Mouse (Mus musculus): ENCODE data around the gene Vmn1r212.

DNA sequence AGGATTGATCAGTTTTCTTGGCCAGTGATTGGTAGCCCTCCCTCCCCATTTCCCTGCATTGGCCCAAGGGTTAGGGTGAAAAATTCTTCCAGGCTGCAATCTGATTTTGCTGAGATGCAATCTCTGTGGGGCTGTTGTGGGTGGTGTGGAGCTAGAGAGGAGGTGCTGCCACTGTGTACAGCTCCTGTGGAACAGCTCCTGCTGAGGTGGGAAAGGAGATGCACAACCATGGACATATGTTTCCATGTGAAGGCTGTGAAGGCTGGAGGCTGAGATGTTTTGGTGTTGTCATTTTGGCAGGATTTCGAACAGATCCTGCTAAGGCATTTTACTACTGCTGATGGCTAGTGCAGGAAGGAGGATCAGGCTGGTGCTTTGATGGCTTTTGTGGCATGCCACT is 37.2 kb downstream of the Vmn1r212 start:
- TF ChIP-seq POLR2A (IDR thresholded peaks at IDR 0.05; ENCODE audit: low read depth, low read length) = no peak
- TF ChIP-seq CTCF (conservative IDR thresholded peaks at IDR 0.05; ENCODE audit: insufficient read depth, insufficient read length, low read depth, low read length) = no peak

Data from kidney, adult 2 months (tissue).